Mouse (Mus musculus) stomach, embryonic 16.5 days (tissue): Measurements from ENCODE around the gene Gpr137c. TPM values are rescaled to one million over a fixed set of nuclear protein-coding genes. Genes with fewer than 3 reads are reported as not detected.

ENCODE experiments used
- ATAC-seq: fragments of 200-750 bp; cut with Nextera tagmentation; 2 replicates; pipeline ENCODE4 v1.8.0; 2017; ENCODE audit warnings: moderate number of reproducible peaks, moderate TSS enrichment; ENCODE audit not compliant: insufficient read depth, low FRiP score
- H3K27ac ChIP-seq: fragments of 300-500 bp; sonication (generic); 2 replicates; pipeline ENCODE4 v1.5.1; 2014; ENCODE audit warnings: low read length
- H3K27me3 ChIP-seq: fragments of 300-500 bp; sonication (generic); 2 replicates; pipeline ENCODE4 v1.6.1; 2014; ENCODE audit warnings: low read length, control low read depth, mixed read lengths; ENCODE audit not compliant: control insufficient read depth, insufficient read depth
- H3K36me3 ChIP-seq: fragments of 300-500 bp; sonication (generic); 2 replicates; pipeline ENCODE4 v1.6.1; 2014; ENCODE audit warnings: low read length; ENCODE audit not compliant: control insufficient read depth, insufficient read depth
- H3K4me1 ChIP-seq: fragments of 300-500 bp; sonication (generic); 2 replicates; pipeline ENCODE4 v1.6.1; 2014; ENCODE audit warnings: low read length, control low read depth, mixed read lengths; ENCODE audit not compliant: control insufficient read depth, insufficient read depth
- H3K4me2 ChIP-seq: fragments of 300-500 bp; sonication (generic); 2 replicates; pipeline ENCODE4 v1.6.1; 2014; ENCODE audit warnings: low read depth, low read length, mixed read lengths
- H3K4me3 ChIP-seq: fragments of 300-500 bp; sonication (generic); replicated peaks from 2 replicates; pipeline ENCODE4 v1.5.1; 2014; ENCODE audit warnings: mild to moderate bottlenecking, low read length
- H3K9ac ChIP-seq: fragments of 300-500 bp; sonication (generic); 2 replicates; pipeline ENCODE4 v1.6.1; 2014; ENCODE audit warnings: low read length
- H3K9me3 ChIP-seq: fragments of 300-500 bp; sonication (generic); replicated peaks from 2 replicates; pipeline ENCODE4 v1.6.1; 2016; ENCODE audit warnings: low read length, control low read depth; ENCODE audit not compliant: control insufficient read depth
- WGBS: fragments of 180-500 bp; shearing (Covaris S2); extraction: QIAGEN DNeasy Blood & Tissue Kit; methylation state at CpG from one replicate; pipeline ENCODE4 v1.1.7; 2014; 5-methylcytosine and 5-hydroxymethylcytosine counted together
- polyA plus RNA-seq: library from polyadenylated mRNA; unstranded; fragments of >200 nt; fragmentation: Nextera tagmentation; extraction: Ambion mirVana; gene quantifications from 2 replicates; pipeline ENCODE4 v1.2.1, GENCODE M21; 2015

Gene Gpr137c
- polyA plus RNA-seq, 1 experiment from 2014 or later, result 1.6 TPM

DNA sequence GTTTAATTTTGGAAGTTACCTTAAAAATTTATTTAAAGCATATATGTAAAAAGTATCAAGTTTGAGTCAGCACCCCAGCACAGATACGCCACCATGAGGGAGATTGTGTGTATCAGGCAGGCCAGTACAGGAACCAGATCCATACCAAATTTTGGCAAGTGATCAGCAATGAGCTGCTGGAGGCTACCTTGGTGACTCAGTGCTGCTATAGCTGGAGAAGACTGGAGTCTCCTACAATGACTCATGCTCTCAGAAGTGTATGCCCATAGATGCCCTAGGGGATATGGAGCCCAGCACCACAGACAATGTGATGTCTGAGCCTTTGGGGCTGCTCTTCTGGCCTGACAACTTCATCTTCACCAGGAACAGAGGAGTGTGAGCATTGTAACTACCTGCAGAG is 8.1 kb upstream of the Gpr137c start:
- no peak overlapping the region for H3K4me2 ChIP-seq
- no peak overlapping the region for H3K9ac ChIP-seq
- H3K4me3 ChIP-seq, result no peak overlapping the region
- 95% methylated on average over 1 of the region's 1 CpGs for WGBS
- ATAC-seq, result no peak; the same call in 1 of the 2 replicates
- no peaks in the 10 kb centered on the region for H3K36me3 ChIP-seq
- no peaks in the 10 kb centered on the region for H3K27me3 ChIP-seq
- H3K4me1 ChIP-seq, result no peaks in the 10 kb centered on the region
- no peaks in the 10 kb centered on the region for H3K9me3 ChIP-seq
- H3K27ac ChIP-seq, result no peak overlapping the region

DNA sequence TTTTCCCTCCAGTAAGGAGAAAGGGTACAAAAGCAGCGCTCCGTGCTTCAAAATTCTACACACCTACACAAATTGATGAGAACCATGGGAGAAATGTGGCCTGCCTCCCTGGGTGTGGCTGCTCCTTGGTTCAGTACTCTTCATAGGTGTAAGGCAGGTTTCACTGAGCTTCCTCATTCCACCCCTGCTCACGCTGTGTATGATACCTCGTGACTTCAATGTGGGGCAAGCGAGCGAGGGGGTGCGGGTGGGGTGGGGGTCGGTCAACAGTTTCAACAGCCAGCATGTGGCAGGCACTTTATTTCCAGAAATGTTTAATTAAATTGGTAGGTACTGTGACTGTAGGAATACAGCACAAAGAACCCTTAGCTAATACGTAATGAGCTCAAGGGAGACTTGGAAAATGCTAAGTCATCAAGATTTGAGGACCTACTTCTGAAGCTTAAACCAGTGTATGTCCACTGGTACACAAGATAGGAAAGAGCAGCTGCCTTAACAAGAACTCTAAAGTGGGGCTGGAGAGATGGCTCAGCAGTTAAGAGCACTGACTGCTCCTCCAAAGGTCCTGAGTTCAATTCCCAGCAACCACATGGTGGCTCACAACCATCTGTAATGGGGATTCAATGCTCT is 2.7 kb upstream of the Gpr137c start:
- Histone ChIP-seq H3K27ac (no peak overlapping the region), H3K4me1 (0 out of 2 replicates have a peak, but pooled peaks cover 7% of the 10 kb centered on the region), H3K4me3 (no peak overlapping the region), H3K27me3 (no peaks in the 10 kb centered on the region), H3K36me3 (no peaks in the 10 kb centered on the region), H3K9me3 (no peaks in the 10 kb centered on the region), H3K9ac (no peak overlapping the region), H3K4me2 (no peak overlapping the region)
- ATAC-seq, result no peak
- 84% methylated on average over 9 of the region's 9 CpGs for WGBS

DNA sequence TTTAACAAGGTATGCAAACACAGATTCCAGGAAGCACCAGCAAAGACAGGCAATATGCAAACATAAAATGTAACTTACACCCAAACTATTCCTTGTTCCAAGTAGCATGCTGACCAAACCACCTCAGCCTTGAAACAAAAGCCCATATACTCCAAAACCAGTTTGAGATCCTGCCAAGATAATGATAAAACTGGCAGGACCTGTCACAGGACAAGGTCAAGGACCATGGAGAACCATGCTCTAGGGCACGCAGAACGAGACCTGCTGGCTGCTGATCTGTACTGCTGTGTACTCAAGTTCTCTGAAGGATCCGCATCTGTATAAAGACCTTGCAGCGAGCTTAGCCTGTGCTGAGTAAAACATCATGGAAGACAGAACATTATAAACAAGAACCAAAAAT is 1.8 kb upstream of the Gpr137c start:
- Histone ChIP-seq H3K4me1 (0 out of 2 replicates have a peak, but pooled peaks cover 7% of the 10 kb centered on the region), H3K27ac (no peak overlapping the region), H3K4me2 (no peak overlapping the region), H3K9ac (no peak overlapping the region), H3K4me3 (no peak overlapping the region), H3K36me3 (no peaks in the 10 kb centered on the region), H3K27me3 (no peaks in the 10 kb centered on the region), H3K9me3 (no peaks in the 10 kb centered on the region)
- 70% methylated on average over 4 of the region's 4 CpGs for WGBS
- ATAC-seq, result no peak

DNA sequence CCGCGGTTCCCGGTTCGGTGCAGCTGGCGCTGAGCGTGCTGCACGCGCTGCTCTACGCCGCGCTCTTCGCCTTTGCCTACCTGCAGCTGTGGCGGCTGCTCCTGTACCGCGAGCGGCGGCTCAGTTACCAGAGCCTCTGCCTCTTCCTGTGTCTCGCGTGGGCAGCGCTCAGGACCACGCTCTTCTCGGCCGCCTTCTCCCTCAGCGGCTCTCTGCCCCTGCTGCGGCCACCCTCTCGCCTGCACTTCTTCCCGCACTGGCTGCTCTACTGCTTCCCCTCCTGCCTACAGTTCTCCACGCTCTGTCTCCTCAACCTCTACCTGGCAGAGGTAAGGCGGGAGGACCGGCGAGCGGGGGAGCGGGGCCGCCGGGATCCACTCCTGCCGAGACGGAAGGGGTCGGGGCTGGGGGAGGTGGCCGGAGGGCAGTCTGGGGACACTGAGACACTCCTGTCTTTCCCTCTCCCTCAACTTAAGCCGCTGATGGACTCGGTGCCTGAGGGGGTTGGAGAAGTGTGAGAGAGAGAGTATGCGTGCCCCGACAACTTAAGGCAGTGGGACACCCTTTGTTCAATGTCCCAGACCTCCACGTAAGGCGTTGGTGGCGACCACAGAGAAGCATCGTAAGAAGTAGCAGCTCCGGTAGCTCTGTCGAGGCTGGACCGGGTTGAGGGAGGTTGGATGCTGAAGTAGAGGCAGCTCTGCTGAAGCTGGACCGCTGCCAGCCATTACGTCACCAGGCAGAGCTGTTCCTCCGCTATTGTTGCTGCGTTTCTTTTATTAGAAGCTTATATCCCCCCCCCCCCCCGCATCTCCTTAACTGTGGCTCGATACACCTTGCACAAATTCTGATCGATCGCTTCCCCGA is 806 bp downstream of the Gpr137c start, which contains the start of gene Txndc16:
Txndc16 (minus strand) TSS at position 239 of the 867 bp plus-strand sequence.
- no peaks in the 10 kb centered on the region for H3K27me3 ChIP-seq
- peak within 1 kb of the TSS; percentile 86 for H3K9ac ChIP-seq
- WGBS, result 1% methylated on average over 57 of the region's 59 CpGs
- peak within 1 kb of the TSS; percentile 100 for H3K4me2 ChIP-seq
- H3K4me1 ChIP-seq, result 0 out of 2 replicates have a peak, but pooled peaks cover 7% of the 10 kb centered on the region
- peak within 1 kb of the TSS; percentile 82 for H3K4me3 ChIP-seq
- peak within 1 kb of the TSS; percentile 82 for H3K27ac ChIP-seq
- H3K9me3 ChIP-seq, result no peaks in the 10 kb centered on the region
- no peaks in the 10 kb centered on the region for H3K36me3 ChIP-seq
- peak; percentile 27 for ATAC-seq

DNA sequence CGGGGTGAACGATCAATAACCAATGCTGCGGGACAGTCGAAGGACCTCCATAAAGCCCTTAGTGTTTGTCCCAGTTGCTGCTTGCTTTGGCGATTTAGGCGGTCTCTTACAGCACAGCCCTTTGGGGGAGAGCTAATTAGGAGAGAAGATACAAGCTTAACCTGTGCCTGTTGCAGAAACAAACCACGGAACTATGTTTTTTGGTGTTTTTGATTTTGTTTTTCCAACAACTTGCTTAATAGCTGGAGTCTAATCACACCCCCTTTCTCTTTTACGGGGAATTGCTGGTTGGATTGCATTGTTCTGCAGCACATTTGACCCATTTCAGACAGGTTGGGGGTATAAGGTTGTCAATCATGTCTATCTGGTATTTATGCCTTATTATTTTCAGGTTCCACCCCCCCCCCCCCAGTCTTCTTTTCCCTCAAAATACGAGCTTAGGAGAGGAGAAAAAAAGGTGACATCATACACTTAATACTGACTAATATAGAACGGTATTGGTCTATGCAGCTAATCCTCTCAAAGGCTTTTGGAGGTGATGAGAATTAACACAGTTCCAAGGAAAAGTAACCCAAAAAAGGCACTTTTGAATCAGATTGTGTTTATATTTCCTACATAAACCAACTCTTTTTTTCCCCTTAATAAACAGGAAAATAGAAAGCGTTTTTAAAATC is 1.6 kb downstream of the Gpr137c start:
- H3K27me3 ChIP-seq, result no peaks in the 10 kb centered on the region
- peak overlapping the region; percentile 100 for H3K4me2 ChIP-seq
- H3K27ac ChIP-seq, result no peak overlapping the region
- H3K4me3 ChIP-seq, result peak overlapping the region; percentile 82
- H3K9ac ChIP-seq, result peak overlapping the region; percentile 86
- ATAC-seq, result no peak
- H3K36me3 ChIP-seq, result no peaks in the 10 kb centered on the region
- H3K4me1 ChIP-seq, result 0 out of 2 replicates have a peak, but pooled peaks cover 7% of the 10 kb centered on the region
- no peaks in the 10 kb centered on the region for H3K9me3 ChIP-seq
- 8% methylated on average over 11 of the region's 11 CpGs for WGBS

DNA sequence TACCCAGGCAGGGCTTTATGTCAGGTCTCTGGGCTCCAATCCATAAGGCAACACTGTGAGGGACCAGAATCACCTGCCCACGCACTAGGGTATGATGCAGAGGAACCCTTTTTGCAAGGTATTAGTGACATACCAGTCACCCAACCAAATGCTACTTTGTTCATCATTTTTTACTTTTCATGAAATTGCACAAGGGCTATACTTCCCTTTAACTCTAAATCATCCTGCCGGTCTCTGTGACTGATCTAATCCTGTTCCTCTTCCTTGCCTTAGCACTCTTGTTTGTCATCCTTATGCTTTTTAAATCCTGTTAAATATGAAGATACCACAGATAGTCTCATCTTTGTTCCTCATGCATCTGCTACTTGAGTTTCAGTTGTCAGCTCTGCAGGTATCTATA is 19.5 kb downstream of the Gpr137c start:
- no peaks in the 10 kb centered on the region for H3K9me3 ChIP-seq
- no peak for ATAC-seq
- H3K4me2 ChIP-seq, result no peak overlapping the region
- H3K36me3 ChIP-seq, result no peaks in the 10 kb centered on the region
- WGBS, result 78% methylated on average over 2 of the region's 2 CpGs
- no peak overlapping the region for H3K27ac ChIP-seq
- H3K9ac ChIP-seq, result no peak overlapping the region
- no peaks in the 10 kb centered on the region for H3K27me3 ChIP-seq
- H3K4me3 ChIP-seq, result no peak overlapping the region
- no peaks in the 10 kb centered on the region for H3K4me1 ChIP-seq

DNA sequence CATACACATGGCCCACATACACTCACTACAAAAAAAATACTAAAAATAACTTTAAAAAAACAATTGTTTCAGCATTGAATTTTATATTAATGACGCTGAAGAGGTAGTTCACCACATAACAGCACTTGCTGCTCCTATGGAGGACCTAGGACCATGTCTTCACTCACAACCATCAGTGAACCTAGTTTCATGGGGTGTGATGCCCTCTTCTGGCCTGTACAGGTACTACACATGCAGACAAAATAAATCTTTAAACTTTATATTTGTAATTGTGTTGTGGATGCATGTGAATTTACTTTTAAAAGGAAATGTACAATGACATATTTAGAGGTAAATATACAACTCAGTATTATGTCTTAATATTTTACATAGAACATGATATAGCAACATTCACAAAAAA is 22.1 kb downstream of the Gpr137c start:
- 60% methylated on average over 1 of the region's 1 CpGs for WGBS

DNA sequence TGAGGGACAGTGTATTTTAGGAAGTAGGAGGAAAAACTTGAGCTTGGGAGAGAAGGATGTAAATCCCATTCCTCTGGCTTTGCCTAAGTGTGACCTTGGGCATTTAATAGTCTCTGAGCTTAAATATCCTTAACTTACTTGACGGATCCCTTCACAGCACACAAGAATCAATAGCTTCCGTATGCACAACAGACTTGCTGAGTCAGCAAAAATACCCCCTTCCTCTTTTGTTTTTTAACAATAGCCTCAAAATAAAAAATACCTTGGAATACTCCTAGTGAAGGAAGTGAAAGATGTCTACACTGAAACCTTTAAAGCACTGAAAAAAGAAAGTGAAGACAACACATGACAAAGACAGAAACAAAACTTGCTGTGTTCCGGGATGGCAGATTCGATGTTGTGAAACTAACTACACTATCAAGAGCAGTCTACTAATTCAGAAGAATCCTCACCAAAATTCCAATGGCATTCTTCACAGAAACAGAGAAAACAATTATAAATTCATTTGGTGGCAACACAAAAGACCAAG is 32.1 kb downstream of the Gpr137c start:
- no peaks in the 10 kb centered on the region for H3K4me1 ChIP-seq
- WGBS, result 85% methylated on average over 4 of the region's 4 CpGs
- H3K27me3 ChIP-seq, result no peaks in the 10 kb centered on the region
- H3K4me3 ChIP-seq, result no peak overlapping the region
- no peak overlapping the region for H3K27ac ChIP-seq
- H3K9ac ChIP-seq, result no peak overlapping the region
- H3K36me3 ChIP-seq, result no peaks in the 10 kb centered on the region
- no peaks in the 10 kb centered on the region for H3K9me3 ChIP-seq
- no peak overlapping the region for H3K4me2 ChIP-seq
- no peak for ATAC-seq

More for the DNA sequence above, 22.1 kb downstream of the Gpr137c start:
- no peak overlapping the region for H3K27ac ChIP-seq
- H3K4me3 ChIP-seq, result no peak overlapping the region
- H3K9me3 ChIP-seq, result no peaks in the 10 kb centered on the region
- no peaks in the 10 kb centered on the region for H3K4me1 ChIP-seq
- no peaks in the 10 kb centered on the region for H3K27me3 ChIP-seq
- no peak overlapping the region for H3K4me2 ChIP-seq
- H3K36me3 ChIP-seq, result no peaks in the 10 kb centered on the region
- ATAC-seq, result no peak
- no peak overlapping the region for H3K9ac ChIP-seq
